Mouse (Mus musculus): ENCODE data around the gene Uhrf1. TPM values are rescaled to one million over a fixed set of nuclear protein-coding genes. Genes with fewer than 3 reads are reported as not detected.
A peak's percentile ranks its signal among the peaks of the same experiment; 100 is the strongest.

Uhrf1 gene
- polyA plus RNA-seq, 1 experiment from 2014 or later, result 54.3 TPM

DNA sequence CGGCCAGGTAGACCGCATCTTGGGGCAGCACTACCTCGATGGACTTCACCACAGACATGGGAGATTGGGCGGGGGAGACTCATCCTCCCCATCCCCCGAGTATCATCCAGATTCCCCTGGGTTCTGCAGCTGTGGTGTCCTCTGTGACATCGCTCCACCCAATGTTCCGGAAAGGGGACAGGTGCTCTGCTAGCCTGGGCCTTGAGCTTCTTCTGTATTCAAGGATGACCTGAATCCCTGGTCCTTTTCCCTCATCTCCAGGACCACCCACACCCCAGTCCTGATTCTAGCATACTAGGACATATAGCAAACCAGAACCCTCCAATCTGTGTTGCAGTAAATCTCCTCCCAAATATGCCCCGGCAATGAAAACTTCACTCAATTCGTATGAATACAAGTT, 2.9 kb upstream of the Uhrf1 start, which contains the start of gene Arrdc5:
TSS of gene Arrdc5 (minus strand) at position 101 of the 400 bp plus-strand sequence.
- Histone ChIP-seq H3K36me3 (ENCODE audit: insufficient read depth, low read length) (no peaks in the 10 kb centered on the region), H3K4me1 (replicated peaks; ENCODE audit: insufficient read depth, low read length) (peaks cover 9% of the 10 kb centered on the region), H3K27me3 (ENCODE audit: insufficient read depth, low read length) (no peaks in the 10 kb centered on the region), H3K27ac (no peak within 1 kb of the TSS), H3K4me2 (ENCODE audit: low read length) (no peak within 1 kb of the TSS), H3K9ac (ENCODE audit: low read depth, low read length) (no peak within 1 kb of the TSS), H3K9me3 (replicated peaks; ENCODE audit: low read length) (no peaks in the 10 kb centered on the region), H3K4me3 (replicated peaks; ENCODE audit: low read depth, low read length) (no peak within 1 kb of the TSS)
- no peak for TF ChIP-seq CTCF (IDR thresholded peaks at IDR 0.05; ENCODE audit: low read depth)
- DNase-seq (ENCODE audit: low spot score) (no peak), ATAC-seq (replicated peaks; ENCODE audit: low FRiP score, low read depth) (no peak)
- WGBS, result 90% methylated on average over 9 of the region's 9 CpGs

- Histone ChIP-seq H3K4me2 (ENCODE audit: low read length) (peak overlapping the region; percentile 100), H3K27me3 (ENCODE audit: insufficient read depth, low read length) (no peaks in the 10 kb centered on the region), H3K27ac (peak overlapping the region; percentile 90), H3K4me3 (replicated peaks; ENCODE audit: low read depth, low read length) (no peak overlapping the region), H3K36me3 (ENCODE audit: insufficient read depth, low read length) (no peaks in the 10 kb centered on the region), H3K9me3 (replicated peaks; ENCODE audit: low read length) (no peaks in the 10 kb centered on the region), H3K9ac (ENCODE audit: low read depth, low read length) (peak overlapping the region; percentile 71; the same call in 1 of the 2 replicates), H3K4me1 (replicated peaks; ENCODE audit: insufficient read depth, low read length) (peaks cover 13% of the 10 kb centered on the region)
- no peak for TF ChIP-seq CTCF (IDR thresholded peaks at IDR 0.05; ENCODE audit: low read depth)
- DNase-seq (ENCODE audit: low spot score) (peak; percentile 47), ATAC-seq (replicated peaks; ENCODE audit: low FRiP score, low read depth) (peak; percentile 68)
- 16% methylated on average over 13 of the region's 13 CpGs for WGBS
These were observed 641 bp upstream of the Uhrf1 start for GRCm38 (mm10) chr17:56302363-56302996.

GRCm38 (mm10) chr17:56303847-56304586, 896 bp downstream of the Uhrf1 start:
- H3K36me3 ChIP-seq (ENCODE audit: insufficient read depth, low read length), result 0 out of 2 replicates have a peak, but pooled peaks cover 3% of the 10 kb centered on the region
- no peak for TF ChIP-seq CTCF (IDR thresholded peaks at IDR 0.05; ENCODE audit: low read depth)
- no peaks in the 10 kb centered on the region for H3K9me3 ChIP-seq (replicated peaks; ENCODE audit: low read length)
- H3K27ac ChIP-seq, result peak overlapping the region; percentile 90
- peak; percentile 99 for DNase-seq (ENCODE audit: low spot score)
- H3K4me2 ChIP-seq (ENCODE audit: low read length), result peak overlapping the region; percentile 100
- no peaks in the 10 kb centered on the region for H3K27me3 ChIP-seq (ENCODE audit: insufficient read depth, low read length)
- peaks cover 13% of the 10 kb centered on the region for H3K4me1 ChIP-seq (replicated peaks; ENCODE audit: insufficient read depth, low read length)
- H3K9ac ChIP-seq (ENCODE audit: low read depth, low read length), result peak overlapping the region; percentile 71
- H3K4me3 ChIP-seq (replicated peaks; ENCODE audit: low read depth, low read length), result peak overlapping the region; percentile 77
- WGBS, result under 1% methylated on average over 68 of the region's 68 CpGs
- ATAC-seq (replicated peaks; ENCODE audit: low FRiP score, low read depth), result peak; percentile 85

DNA sequence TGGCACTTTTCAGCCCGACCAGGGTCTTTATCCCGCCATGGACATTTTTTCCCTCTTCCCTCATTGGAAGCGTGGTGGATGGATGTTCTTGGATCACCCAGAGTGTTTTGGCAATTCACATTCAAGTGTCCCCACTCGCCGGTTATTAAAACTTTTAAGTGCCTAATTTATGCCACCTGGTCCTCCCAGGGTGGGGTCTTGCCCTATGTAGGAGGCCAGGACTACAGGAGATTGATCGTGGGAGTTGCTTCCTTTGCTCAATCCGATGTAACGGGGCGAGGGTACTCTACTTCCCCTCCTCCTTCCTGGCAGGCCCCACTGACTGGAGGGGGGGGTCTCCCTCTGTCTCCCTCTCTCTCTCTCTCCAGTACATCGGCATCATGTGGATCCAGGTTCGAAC, 1.6 kb downstream of the Uhrf1 start:
- peak overlapping the region; percentile 100 for H3K4me2 ChIP-seq (ENCODE audit: low read length)
- no peak for TF ChIP-seq CTCF (IDR thresholded peaks at IDR 0.05; ENCODE audit: low read depth)
- H3K27ac ChIP-seq, result no peak overlapping the region
- no peaks in the 10 kb centered on the region for H3K9me3 ChIP-seq (replicated peaks; ENCODE audit: low read length)
- 0 out of 2 replicates have a peak, but pooled peaks cover 8% of the 10 kb centered on the region for H3K36me3 ChIP-seq (ENCODE audit: insufficient read depth, low read length)
- no peaks in the 10 kb centered on the region for H3K27me3 ChIP-seq (ENCODE audit: insufficient read depth, low read length)
- H3K4me1 ChIP-seq (replicated peaks; ENCODE audit: insufficient read depth, low read length), result peaks cover 13% of the 10 kb centered on the region
- ATAC-seq (replicated peaks; ENCODE audit: low FRiP score, low read depth), result no peak
- WGBS, result 5% methylated on average over 11 of the region's 11 CpGs
- peak overlapping the region; percentile 71 for H3K9ac ChIP-seq (ENCODE audit: low read depth, low read length)
- H3K4me3 ChIP-seq (replicated peaks; ENCODE audit: low read depth, low read length), result peak overlapping the region; percentile 77
- DNase-seq (ENCODE audit: low spot score), result no peak

GRCm38 (mm10) chr17:56305156-56305555, 2.0 kb downstream of the Uhrf1 start:
- peak overlapping the region; percentile 77; the same call in 1 of the 2 replicates for H3K4me3 ChIP-seq (replicated peaks; ENCODE audit: low read depth, low read length)
- H3K27ac ChIP-seq, result no peak overlapping the region
- no peak overlapping the region for H3K9ac ChIP-seq (ENCODE audit: low read depth, low read length)
- H3K9me3 ChIP-seq (replicated peaks; ENCODE audit: low read length), result no peaks in the 10 kb centered on the region
- H3K36me3 ChIP-seq (ENCODE audit: insufficient read depth, low read length), result peaks cover 9% of the 10 kb centered on the region; the same call in 1 of the 2 replicates
- no peaks in the 10 kb centered on the region for H3K27me3 ChIP-seq (ENCODE audit: insufficient read depth, low read length)
- 22% methylated on average over 9 of the region's 9 CpGs for WGBS
- DNase-seq (ENCODE audit: low spot score), result no peak
- peak overlapping the region; percentile 100 for H3K4me2 ChIP-seq (ENCODE audit: low read length)
- ATAC-seq (replicated peaks; ENCODE audit: low FRiP score, low read depth), result no peak
- TF ChIP-seq CTCF (IDR thresholded peaks at IDR 0.05; ENCODE audit: low read depth), result no peak
- peaks cover 13% of the 10 kb centered on the region for H3K4me1 ChIP-seq (replicated peaks; ENCODE audit: insufficient read depth, low read length)

DNA sequence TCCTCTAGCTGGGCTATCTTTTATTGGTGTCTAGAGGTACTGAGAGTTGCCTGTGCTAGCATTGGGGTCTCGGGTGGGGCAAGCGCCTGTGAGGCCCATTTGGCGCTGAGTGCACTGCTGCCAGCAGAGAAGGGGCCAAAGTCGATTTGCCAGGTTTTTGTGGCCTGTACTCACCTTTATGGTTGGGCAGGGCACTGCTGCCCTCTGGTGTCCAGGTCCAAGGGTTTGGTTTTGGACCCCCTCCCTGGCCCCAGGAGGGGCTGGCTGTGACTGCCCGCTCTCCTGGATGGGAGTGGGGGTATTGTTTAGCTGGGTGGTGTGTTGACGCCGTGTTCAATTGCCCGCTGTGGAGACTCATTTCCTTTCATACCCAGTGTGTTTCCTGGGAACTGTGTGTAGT, 2.7 kb downstream of the Uhrf1 start:
- Histone ChIP-seq H3K27ac (0 out of 2 replicates have a peak overlapping the region, but pooled peaks have one; percentile 76), H3K4me3 (replicated peaks; ENCODE audit: low read depth, low read length) (no peak overlapping the region), H3K9ac (ENCODE audit: low read depth, low read length) (no peak overlapping the region), H3K27me3 (ENCODE audit: insufficient read depth, low read length) (no peaks in the 10 kb centered on the region), H3K36me3 (ENCODE audit: insufficient read depth, low read length) (peaks cover 13% of the 10 kb centered on the region; the same call in 1 of the 2 replicates), H3K4me1 (replicated peaks; ENCODE audit: insufficient read depth, low read length) (peaks cover 13% of the 10 kb centered on the region), H3K4me2 (ENCODE audit: low read length) (peak overlapping the region; percentile 100; the same call in 1 of the 2 replicates), H3K9me3 (replicated peaks; ENCODE audit: low read length) (no peaks in the 10 kb centered on the region)
- DNase-seq (ENCODE audit: low spot score) (peak; percentile 45), ATAC-seq (replicated peaks; ENCODE audit: low FRiP score, low read depth) (no peak)
- WGBS, result 34% methylated on average over 8 of the region's 8 CpGs
- TF ChIP-seq CTCF (IDR thresholded peaks at IDR 0.05; ENCODE audit: low read depth), result peak; percentile 72

All from kidney, postnatal 0 days (tissue).